Mouse (Mus musculus): Measurements from ENCODE around the gene Hist1h4h. TPM values are rescaled to one million over a fixed set of nuclear protein-coding genes. Genes with fewer than 3 reads are reported as not detected.
A peak's percentile ranks its signal among the peaks of the same experiment; 100 is the strongest.
"Not testable (repeated sequence)": the region's sequence is repeated elsewhere in the genome, so short reads cannot be mapped to it uniquely, and the experiment has no call there.

The Hist1h4h gene
- polyA plus RNA-seq, 1 experiment from 2014 or later: 2.6 TPM

DNA sequence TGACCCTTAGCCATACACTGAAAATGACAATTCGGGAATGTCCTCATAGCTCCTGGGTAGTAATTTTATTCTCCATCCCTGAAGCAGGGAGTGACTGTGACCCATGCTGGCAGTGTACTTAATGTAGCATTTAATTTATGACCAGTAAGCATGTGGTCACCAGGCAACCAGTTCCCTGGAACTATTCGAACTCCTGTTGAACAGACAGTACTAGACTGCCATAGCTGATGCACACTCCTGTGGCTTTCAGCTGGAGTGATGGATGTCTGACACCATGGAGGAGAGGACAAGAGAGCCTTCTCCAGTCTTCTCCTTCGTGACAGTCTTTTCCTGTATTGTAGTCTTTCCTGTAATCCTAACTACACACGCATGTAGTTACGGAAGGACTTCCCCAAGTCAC, 1.8 kb upstream of the Hist1h4h start:
- no peaks in the 10 kb centered on the region for H3K9me3 ChIP-seq (ENCODE audit: control insufficient read depth, low read length)
- no peaks in the 10 kb centered on the region for H3K36me3 ChIP-seq (ENCODE audit: control insufficient read depth, insufficient read depth, low read length)
- H3K27me3 ChIP-seq (replicated peaks; ENCODE audit: control insufficient read depth, insufficient read depth, low read length): no peaks in the 10 kb centered on the region
- no peak overlapping the region for H3K4me2 ChIP-seq (ENCODE audit: low read length)
- no peak overlapping the region for H3K4me3 ChIP-seq (ENCODE audit: low read length)
- H3K4me1 ChIP-seq (ENCODE audit: control insufficient read depth, insufficient read depth, low read depth, low read length): peaks cover 22% of the 10 kb centered on the region
- 57% methylated on average over 5 of the region's 5 CpGs for WGBS
- no peak overlapping the region for H3K27ac ChIP-seq (ENCODE audit: low read depth, low read length)
- no peak overlapping the region for H3K9ac ChIP-seq (ENCODE audit: low read depth, low read length)
- ATAC-seq: no peak

DNA sequence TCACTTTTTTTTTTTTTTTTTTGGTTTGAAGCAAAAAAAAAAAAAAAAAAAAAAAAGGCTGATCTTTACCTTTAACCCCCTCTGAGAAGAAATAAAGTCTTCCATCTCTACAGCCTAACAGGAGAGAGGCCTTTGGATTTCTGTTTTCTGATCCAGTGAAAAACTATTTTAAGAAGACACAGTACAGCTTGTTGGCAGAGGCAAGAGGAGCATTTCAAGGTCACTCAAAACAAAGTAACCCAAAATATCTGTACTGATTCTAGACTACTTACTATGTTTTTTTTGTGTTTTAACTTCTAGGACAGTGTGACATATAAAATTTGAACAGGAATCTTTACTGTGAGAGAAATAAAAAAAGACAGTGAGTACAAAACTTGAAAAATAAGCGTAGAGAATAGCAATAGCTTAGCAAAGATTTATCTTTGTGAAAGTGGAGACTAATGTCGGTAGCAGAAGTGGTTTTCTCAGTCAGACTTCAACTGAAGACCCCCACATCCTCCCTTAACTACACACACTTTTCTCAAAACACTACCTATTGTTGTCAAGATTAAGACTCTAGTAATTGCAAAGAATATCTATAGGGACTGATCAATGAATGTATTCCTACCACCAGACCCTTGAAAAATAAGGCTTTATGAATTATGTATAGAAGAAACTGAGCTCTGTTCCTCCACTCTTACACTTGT, 1.2 kb upstream of the Hist1h4h start:
- H3K27ac ChIP-seq (ENCODE audit: low read depth, low read length): no peak overlapping the region
- H3K36me3 ChIP-seq (ENCODE audit: control insufficient read depth, insufficient read depth, low read length): no peaks in the 10 kb centered on the region
- peak overlapping the region; percentile 44 for H3K4me3 ChIP-seq (ENCODE audit: low read length)
- H3K27me3 ChIP-seq (replicated peaks; ENCODE audit: control insufficient read depth, insufficient read depth, low read length): no peaks in the 10 kb centered on the region
- peak overlapping the region; percentile 61 for H3K4me2 ChIP-seq (ENCODE audit: low read length)
- ATAC-seq: no peak
- 40% methylated on average over 2 of the region's 2 CpGs for WGBS
- no peaks in the 10 kb centered on the region for H3K9me3 ChIP-seq (ENCODE audit: control insufficient read depth, low read length)
- peaks cover 26% of the 10 kb centered on the region for H3K4me1 ChIP-seq (ENCODE audit: control insufficient read depth, insufficient read depth, low read depth, low read length)
- no peak overlapping the region for H3K9ac ChIP-seq (ENCODE audit: low read depth, low read length)

DNA sequence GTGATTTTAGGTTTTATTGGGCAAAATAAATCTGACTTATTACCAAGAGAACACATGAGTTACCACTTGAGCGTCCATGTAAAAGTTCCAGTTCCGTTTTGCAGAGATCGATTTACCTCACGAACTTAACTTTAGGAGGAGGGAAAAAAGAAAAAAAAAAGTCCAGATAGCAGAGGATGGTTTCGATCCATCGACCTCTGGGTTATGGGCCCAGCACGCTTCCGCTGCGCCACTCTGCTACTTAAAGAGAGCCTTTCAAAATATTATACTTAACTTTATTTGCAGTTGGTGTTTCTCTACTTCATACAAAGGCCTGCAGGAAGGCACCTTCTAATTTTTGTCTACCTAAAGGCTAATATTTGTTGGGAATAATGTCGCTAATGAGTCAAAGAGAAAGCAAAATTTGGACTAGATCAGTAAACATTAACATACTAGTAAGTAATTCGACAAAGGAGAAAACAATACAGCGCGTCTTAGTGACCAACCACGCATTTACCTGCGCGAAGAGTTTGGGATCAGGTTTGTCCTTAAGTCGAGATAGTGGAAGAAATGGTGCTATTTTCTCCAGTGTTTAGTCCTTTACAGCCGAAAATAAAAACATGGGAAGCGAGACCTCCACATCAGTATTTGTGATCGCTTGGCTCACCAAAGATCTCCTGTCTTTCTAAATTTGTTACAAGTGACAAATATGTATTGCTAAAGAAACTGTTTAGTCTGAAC, 509 bp upstream of the Hist1h4h start:
- Histone ChIP-seq H3K4me2 (ENCODE audit: low read length) (peak overlapping the region; percentile 61), H3K9me3 (ENCODE audit: control insufficient read depth, low read length) (no peaks in the 10 kb centered on the region), H3K9ac (ENCODE audit: low read depth, low read length) (peak overlapping the region; percentile 71), H3K27ac (ENCODE audit: low read depth, low read length) (peak overlapping the region; percentile 90), H3K4me1 (ENCODE audit: control insufficient read depth, insufficient read depth, low read depth, low read length) (peaks cover 28% of the 10 kb centered on the region), H3K27me3 (replicated peaks; ENCODE audit: control insufficient read depth, insufficient read depth, low read length) (no peaks in the 10 kb centered on the region), H3K4me3 (ENCODE audit: low read length) (peak overlapping the region; percentile 44), H3K36me3 (ENCODE audit: control insufficient read depth, insufficient read depth, low read length) (no peaks in the 10 kb centered on the region)
- no peak for ATAC-seq
- under 1% methylated on average over 20 of the region's 20 CpGs for WGBS

DNA sequence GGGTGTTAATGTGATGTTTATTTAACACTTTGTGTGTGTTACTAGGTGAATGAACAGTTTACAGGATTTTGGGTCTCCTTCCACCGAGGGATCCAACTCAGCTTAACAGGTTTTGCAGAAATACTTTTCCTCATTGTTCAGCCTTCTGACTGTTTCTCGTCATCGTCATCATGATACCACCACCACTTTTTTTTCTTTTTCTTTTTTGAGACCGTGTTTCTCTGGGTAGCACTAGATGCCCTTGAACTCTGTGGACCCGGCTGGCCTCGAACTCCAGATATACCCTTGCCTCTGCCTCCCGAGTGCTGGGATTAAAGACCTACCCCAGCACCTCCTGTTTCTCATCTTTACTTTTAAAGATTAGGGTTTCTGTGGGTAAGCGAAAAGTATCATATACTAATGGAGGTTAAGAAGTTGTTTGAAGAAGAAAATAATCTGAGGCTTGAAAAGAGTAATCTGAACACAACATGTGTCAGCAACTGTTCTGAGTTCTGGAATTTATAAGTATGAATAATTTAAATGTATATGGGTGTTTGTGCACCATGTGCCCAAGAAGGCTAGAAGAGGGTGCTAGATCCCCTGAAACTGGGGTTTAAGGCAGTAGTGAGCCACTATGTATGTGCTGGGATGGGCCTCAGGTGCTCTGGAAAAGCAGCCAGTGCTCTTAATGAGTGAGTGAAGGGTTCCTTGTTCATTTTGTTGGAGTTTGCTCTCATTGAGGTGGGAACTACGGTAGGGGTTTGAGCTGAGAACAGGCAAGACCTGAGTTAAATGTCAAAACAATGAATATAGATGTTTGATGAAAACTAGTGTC, 1.6 kb downstream of the Hist1h4h start:
- Histone ChIP-seq H3K27me3 (replicated peaks; ENCODE audit: control insufficient read depth, insufficient read depth, low read length) (no peaks in the 10 kb centered on the region), H3K9ac (ENCODE audit: low read depth, low read length) (peak overlapping the region; percentile 13; the same call in 1 of the 2 replicates), H3K4me1 (ENCODE audit: control insufficient read depth, insufficient read depth, low read depth, low read length) (peaks cover 25% of the 10 kb centered on the region), H3K9me3 (ENCODE audit: control insufficient read depth, low read length) (no peaks in the 10 kb centered on the region), H3K27ac (ENCODE audit: low read depth, low read length) (peak overlapping the region; percentile 90), H3K36me3 (ENCODE audit: control insufficient read depth, insufficient read depth, low read length) (no peaks in the 10 kb centered on the region), H3K4me2 (ENCODE audit: low read length) (peak overlapping the region; percentile 65), H3K4me3 (ENCODE audit: low read length) (peak overlapping the region; percentile 44)
- 24% methylated on average over 9 of the region's 9 CpGs for WGBS
- ATAC-seq: no peak

DNA sequence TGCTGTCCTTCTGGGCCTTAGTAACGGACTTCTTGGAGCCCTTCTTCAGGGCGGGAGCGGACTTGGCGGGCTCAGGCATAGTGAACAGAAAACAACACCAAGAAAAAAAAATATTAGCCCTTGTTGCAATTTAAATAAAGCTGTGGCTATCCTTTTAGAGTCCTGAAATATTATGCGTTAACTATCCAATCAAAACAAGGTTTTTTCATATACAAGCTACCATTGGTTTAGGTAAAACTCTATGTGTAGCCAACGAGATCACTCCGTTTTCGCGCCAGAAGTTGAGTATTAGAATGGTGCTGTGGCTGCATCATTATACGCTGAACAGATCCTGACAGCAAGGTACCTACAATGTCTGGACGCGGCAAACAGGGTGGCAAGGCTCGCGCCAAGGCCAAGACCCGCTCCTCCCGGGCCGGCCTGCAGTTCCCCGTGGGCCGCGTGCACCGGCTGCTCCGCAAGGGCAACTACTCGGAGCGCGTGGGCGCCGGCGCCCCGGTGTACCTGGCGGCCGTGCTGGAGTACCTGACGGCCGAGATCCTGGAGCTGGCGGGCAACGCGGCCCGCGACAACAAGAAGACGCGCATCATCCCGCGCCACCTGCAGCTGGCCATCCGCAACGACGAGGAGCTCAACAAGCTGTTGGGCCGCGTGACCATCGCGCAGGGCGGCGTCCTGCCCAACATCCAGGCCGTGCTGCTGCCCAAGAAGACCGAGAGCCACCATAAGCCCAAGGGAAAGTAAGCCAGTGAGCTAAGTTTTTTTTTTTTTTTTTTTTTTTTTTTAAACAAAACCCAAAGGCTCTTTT, 2.9 kb downstream of the Hist1h4h start, which contains the start of gene Hist1h2af:
Gene Hist1h2af (plus strand): TSS at position 347 of the 808 bp plus-strand sequence.
- ATAC-seq: peak; percentile 54
- peak within 1 kb of the TSS; percentile 47 for H3K9ac ChIP-seq (ENCODE audit: low read depth, low read length)
- peaks cover 25% of the 10 kb centered on the region for H3K4me1 ChIP-seq (ENCODE audit: control insufficient read depth, insufficient read depth, low read depth, low read length)
- H3K4me3 ChIP-seq (ENCODE audit: low read length): peak within 1 kb of the TSS; percentile 48
- WGBS: 0% methylated on average over 24 of the region's 53 CpGs
- H3K4me2 ChIP-seq (ENCODE audit: low read length): peak within 1 kb of the TSS; percentile 63
- H3K27me3 ChIP-seq (replicated peaks; ENCODE audit: control insufficient read depth, insufficient read depth, low read length); H3K9me3 ChIP-seq (ENCODE audit: control insufficient read depth, low read length); H3K36me3 ChIP-seq (ENCODE audit: control insufficient read depth, insufficient read depth, low read length): not testable (repeated sequence)
- H3K27ac ChIP-seq (ENCODE audit: low read depth, low read length): peak within 1 kb of the TSS; percentile 76

DNA sequence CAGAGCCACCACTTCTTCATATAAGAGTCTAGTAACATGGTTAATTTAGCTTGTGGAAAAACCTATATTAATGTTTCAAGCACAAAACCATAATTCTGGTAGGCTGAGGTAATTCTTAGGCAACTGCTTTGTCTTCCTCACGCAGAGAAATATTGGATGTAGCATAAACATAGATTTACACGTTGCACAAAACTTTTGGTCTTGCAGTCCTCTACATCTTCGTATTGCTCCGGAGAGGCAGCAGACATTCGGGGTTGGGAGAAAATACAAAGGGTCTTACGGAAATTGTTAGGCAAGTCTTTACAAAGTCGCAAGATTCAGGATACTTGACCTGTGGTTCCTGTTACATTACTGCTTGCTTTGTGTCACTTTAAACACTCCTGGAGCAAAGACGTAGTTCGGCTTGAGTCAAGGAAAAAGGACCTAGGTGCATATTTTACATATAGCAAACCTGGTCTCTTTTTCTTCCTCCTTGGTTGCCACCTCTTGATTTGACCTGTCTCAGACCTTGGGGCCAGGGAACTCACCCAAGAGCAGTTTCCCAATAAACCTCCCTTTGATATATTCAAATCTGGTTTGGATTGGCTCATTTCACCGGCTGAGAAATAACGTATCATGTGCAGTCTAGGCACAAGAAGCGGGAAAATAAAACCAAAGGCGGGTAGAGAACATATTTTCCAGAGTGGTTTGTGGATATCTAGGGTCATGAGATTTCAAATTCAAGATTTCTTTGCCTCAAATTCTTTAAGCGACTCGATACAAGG, 3.7 kb downstream of the Hist1h4h start:
- H3K9me3 ChIP-seq (ENCODE audit: control insufficient read depth, low read length): no peaks in the 10 kb centered on the region
- H3K9ac ChIP-seq (ENCODE audit: low read depth, low read length): peak overlapping the region; percentile 47
- H3K36me3 ChIP-seq (ENCODE audit: control insufficient read depth, insufficient read depth, low read length): no peaks in the 10 kb centered on the region
- peak overlapping the region; percentile 48 for H3K4me3 ChIP-seq (ENCODE audit: low read length)
- under 1% methylated on average over 15 of the region's 15 CpGs for WGBS
- H3K4me1 ChIP-seq (ENCODE audit: control insufficient read depth, insufficient read depth, low read depth, low read length): peaks cover 25% of the 10 kb centered on the region
- H3K27ac ChIP-seq (ENCODE audit: low read depth, low read length): peak overlapping the region; percentile 70
- peak overlapping the region; percentile 63 for H3K4me2 ChIP-seq (ENCODE audit: low read length)
- no peaks in the 10 kb centered on the region for H3K27me3 ChIP-seq (replicated peaks; ENCODE audit: control insufficient read depth, insufficient read depth, low read length)
- ATAC-seq: peak; percentile 9

DNA sequence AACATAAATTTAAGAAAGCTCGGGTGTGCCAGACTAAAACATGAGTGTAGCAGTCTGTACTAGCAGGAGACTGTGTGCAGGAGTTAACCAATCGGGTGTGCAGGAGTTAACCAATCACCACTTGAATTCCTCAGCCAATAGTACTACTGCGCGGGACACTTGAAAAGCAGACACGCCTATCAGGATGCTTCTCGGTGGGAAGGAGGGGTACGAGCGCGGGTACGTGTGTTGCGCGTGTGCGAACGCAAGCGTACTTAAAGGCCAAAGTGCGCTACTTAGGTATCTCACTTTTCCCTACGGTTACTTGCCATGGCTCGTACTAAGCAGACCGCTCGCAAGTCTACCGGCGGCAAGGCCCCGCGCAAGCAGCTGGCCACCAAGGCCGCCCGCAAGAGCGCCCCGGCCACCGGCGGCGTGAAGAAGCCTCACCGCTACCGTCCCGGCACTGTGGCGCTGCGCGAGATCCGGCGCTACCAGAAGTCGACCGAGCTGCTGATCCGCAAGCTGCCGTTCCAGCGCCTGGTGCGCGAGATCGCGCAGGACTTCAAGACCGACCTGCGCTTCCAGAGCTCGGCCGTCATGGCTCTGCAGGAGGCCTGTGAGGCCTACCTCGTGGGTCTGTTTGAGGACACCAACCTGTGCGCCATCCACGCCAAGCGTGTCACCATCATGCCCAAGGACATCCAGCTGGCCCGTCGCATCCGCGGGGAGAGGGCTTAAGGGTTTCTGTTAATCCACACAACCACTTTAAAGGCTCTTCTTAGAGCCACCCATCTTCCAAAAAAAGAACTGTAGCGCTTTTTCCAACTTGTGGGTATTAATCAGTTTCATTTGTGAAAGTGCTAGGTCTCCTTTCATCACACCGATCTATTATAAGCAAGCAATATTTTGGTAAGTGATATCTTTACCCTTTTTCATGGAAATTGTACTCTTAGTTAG, 4.6 kb downstream of the Hist1h4h start, which contains the start of gene Hist1h3g:
Gene Hist1h3g (plus strand): TSS at position 286 of the 939 bp plus-strand sequence.
- peak within 1 kb of the TSS; percentile 47 for H3K9ac ChIP-seq (ENCODE audit: low read depth, low read length)
- WGBS: under 1% methylated on average over 36 of the region's 62 CpGs
- peak within 1 kb of the TSS; percentile 48 for H3K4me3 ChIP-seq (ENCODE audit: low read length)
- H3K27ac ChIP-seq (ENCODE audit: low read depth, low read length): peak within 1 kb of the TSS; percentile 70
- H3K4me2 ChIP-seq (ENCODE audit: low read length): peak within 1 kb of the TSS; percentile 63
- not testable (repeated sequence) for H3K36me3 ChIP-seq (ENCODE audit: control insufficient read depth, insufficient read depth, low read length); H3K9me3 ChIP-seq (ENCODE audit: control insufficient read depth, low read length); H3K27me3 ChIP-seq (replicated peaks; ENCODE audit: control insufficient read depth, insufficient read depth, low read length)
- peak; percentile 94 for ATAC-seq
- H3K4me1 ChIP-seq (ENCODE audit: control insufficient read depth, insufficient read depth, low read depth, low read length): peaks cover 25% of the 10 kb centered on the region
